Mouse (Mus musculus): Measurements from ENCODE around the gene Rnf224. TPM values are rescaled to one million over a fixed set of nuclear protein-coding genes. Genes with fewer than 3 reads are reported as not detected.

The Rnf224 gene
- polyA plus RNA-seq, 1 experiment from 2014 or later: not detected

DNA sequence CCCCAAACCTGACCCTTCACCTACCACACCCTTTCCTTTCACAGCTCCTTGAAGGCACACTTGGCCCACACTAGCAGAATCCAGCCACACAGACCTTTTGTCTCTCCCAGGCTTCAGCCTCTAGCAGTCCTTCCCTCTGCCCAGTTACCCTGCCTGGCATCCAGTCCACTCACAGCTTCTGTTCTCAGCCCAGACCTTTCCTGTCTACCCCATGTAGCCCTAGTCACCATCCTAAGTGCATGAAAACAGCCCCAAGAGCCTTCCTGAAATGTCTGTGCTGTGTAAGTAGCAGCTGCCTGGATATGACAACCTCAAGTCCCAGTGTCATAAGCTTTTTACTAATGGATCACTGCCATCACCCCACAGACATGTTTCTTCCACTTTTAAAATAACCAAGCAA, 38.6 kb downstream of the Rnf224 start:
- H3K27ac ChIP-seq (replicated peaks; ENCODE audit: low read depth, low read length): no peak overlapping the region
- H3K27me3 ChIP-seq (ENCODE audit: control insufficient read depth, insufficient read depth, low read length): peaks cover 22% of the 10 kb centered on the region
- H3K9ac ChIP-seq (ENCODE audit: low read length): no peak overlapping the region
- H3K4me3 ChIP-seq (ENCODE audit: low read depth, low read length): no peak overlapping the region
- peaks cover 8% of the 10 kb centered on the region; the same call in 1 of the 2 replicates for H3K4me1 ChIP-seq (ENCODE audit: control insufficient read depth, insufficient read depth, low read length)
- peaks cover 24% of the 10 kb centered on the region for H3K36me3 ChIP-seq (ENCODE audit: control insufficient read depth, insufficient read depth, low read length)
- H3K9me3 ChIP-seq (ENCODE audit: control insufficient read depth, low read length): no peaks in the 10 kb centered on the region
- H3K4me2 ChIP-seq (ENCODE audit: low read depth, severe bottlenecking): no peak overlapping the region
- no peak for ATAC-seq (ENCODE audit: insufficient number of reproducible peaks, low FRiP score, low TSS enrichment, low read depth)
- no peak for DNase-seq (ENCODE audit: low spot score)

DNA sequence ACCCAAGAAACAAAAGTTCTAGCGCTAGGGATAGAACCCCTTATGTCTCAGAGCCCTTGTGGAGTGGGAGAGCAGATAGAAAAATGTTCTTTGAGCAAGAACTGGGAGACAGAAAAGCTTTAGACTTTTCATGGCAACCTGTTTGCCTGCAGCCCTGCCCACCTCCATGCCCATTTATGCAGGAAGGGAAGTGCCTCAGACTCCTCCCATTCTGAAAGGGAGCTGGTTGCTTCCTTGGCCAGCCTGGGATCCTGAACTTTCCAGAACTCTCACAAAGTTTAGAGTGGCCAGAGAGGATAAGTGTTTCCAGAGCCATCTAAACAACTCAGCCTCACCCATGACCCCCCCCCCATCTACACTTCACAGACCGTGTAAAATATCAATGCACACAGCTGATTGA, 39.4 kb downstream of the Rnf224 start:
- DNase-seq (ENCODE audit: low spot score) (no peak), ATAC-seq (ENCODE audit: insufficient number of reproducible peaks, low FRiP score, low TSS enrichment, low read depth) (no peak)
- H3K4me3 ChIP-seq (ENCODE audit: low read depth, low read length): no peak overlapping the region
- H3K4me2 ChIP-seq (ENCODE audit: low read depth, severe bottlenecking): peak overlapping the region; percentile 40; the same call in 1 of the 2 replicates
- WGBS: 40% methylated on average over 2 of the region's 2 CpGs
- peaks cover 22% of the 10 kb centered on the region for H3K27me3 ChIP-seq (ENCODE audit: control insufficient read depth, insufficient read depth, low read length)
- no peak overlapping the region for H3K27ac ChIP-seq (replicated peaks; ENCODE audit: low read depth, low read length)
- no peak overlapping the region for H3K9ac ChIP-seq (ENCODE audit: low read length)
- peaks cover 8% of the 10 kb centered on the region; the same call in 1 of the 2 replicates for H3K4me1 ChIP-seq (ENCODE audit: control insufficient read depth, insufficient read depth, low read length)
- H3K9me3 ChIP-seq (ENCODE audit: control insufficient read depth, low read length): no peaks in the 10 kb centered on the region
- peaks cover 17% of the 10 kb centered on the region for H3K36me3 ChIP-seq (ENCODE audit: control insufficient read depth, insufficient read depth, low read length)

DNA sequence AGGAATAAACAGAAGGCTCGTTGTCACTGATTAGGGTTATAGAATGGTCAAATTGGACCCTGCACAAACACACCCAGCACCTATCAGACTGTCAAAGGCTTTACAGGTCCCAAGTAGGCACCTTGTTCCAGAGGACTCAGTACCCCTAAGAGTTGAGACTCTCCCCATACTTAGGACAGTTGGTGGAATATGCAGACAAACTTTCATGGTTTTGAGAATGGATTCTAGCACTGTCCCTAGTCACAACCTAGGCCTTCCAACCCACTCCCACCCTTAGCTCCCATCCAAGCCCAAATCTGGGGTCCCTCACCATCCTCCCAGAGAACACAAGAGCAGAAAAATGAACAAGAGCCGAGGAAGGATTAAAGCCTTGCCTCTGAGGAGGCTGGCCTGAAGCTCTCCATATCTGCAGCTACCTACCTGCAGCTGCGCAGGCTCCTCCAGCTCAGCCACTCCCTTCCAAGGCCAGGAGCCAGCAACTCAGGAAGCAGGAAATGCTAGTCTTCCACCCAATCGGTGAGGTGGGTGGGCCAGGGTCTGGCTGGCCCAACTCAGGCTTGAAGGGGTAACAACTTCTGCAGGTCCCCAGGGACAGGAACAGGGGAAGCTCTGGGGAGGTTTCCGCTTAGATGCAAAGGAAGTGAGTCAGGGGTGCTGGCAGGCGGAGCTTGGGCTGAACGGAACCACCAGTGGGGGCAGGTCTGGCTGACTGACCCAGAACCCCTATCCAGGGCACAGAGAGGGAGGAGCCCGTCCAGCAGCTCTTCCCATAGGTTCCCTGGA, 40.2 kb downstream of the Rnf224 start, which contains the start of gene Tor4a:
Gene Tor4a (minus strand): TSS at position 715 of the 783 bp plus-strand sequence.
- Histone ChIP-seq H3K4me1 (ENCODE audit: control insufficient read depth, insufficient read depth, low read length) (peaks cover 8% of the 10 kb centered on the region; the same call in 1 of the 2 replicates), H3K9ac (ENCODE audit: low read length) (no peak within 1 kb of the TSS; the same call in 1 of the 2 replicates), H3K27me3 (ENCODE audit: control insufficient read depth, insufficient read depth, low read length) (peaks cover 22% of the 10 kb centered on the region), H3K4me3 (ENCODE audit: low read depth, low read length) (0 out of 2 replicates have a peak within 1 kb of the TSS, but pooled peaks have one; percentile 8), H3K36me3 (ENCODE audit: control insufficient read depth, insufficient read depth, low read length) (peaks cover 16% of the 10 kb centered on the region), H3K9me3 (ENCODE audit: control insufficient read depth, low read length) (no peaks in the 10 kb centered on the region), H3K4me2 (ENCODE audit: low read depth, severe bottlenecking) (peak within 1 kb of the TSS; percentile 40), H3K27ac (replicated peaks; ENCODE audit: low read depth, low read length) (no peak within 1 kb of the TSS)
- no peak for ATAC-seq (ENCODE audit: insufficient number of reproducible peaks, low FRiP score, low TSS enrichment, low read depth)
- WGBS: 8% methylated on average over 8 of the region's 8 CpGs
- peak; percentile 52 for DNase-seq (ENCODE audit: low spot score)

DNA sequence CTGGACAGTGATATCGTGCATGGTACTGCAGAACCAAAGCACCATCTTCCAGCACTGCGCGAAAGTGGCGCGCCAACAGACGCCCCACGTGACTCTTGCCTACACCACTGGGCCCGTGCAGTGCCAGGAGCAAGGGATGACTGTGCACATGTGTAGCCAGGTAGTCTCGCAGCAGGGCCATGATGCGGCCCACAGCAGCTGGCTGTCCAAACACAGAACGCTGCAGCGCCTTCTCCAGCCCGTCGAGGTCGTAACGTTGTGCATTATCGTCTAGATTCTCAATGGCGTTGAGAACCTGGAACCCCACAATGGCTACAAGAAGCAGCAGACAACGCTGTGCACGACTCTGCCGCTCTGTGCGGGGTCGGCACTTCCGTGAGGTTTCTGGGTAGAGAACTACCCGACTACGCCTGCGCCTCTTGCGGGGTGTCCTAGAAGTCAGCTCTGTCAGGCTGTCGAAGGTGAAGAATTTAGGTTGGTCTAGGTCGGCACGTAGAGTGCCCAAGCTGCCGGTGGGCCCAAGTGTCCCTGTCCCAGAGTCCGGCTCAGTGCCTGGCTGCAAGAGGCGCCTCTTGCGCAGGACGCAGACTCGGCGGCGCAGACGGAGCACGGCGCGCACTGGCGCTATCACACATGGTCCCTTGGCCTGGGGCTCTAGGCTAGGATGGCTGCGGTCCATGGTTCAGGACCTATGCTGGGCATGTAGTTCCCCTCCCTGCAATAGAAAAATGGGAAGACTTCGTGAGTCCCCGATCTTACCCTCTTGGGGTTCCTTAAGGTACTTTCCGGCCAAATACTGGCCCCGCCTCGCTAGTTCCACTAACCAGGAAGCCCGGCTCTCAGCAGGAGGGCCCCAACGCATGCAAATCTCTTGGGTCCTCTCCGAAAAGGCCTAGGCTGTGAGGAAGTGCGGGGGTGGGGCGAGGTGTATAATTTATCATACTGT, 41.1 kb downstream of the Rnf224 start:
- WGBS: 18% methylated on average over 55 of the region's 55 CpGs
- no peak for ATAC-seq (ENCODE audit: insufficient number of reproducible peaks, low FRiP score, low TSS enrichment, low read depth)
- H3K9me3 ChIP-seq (ENCODE audit: control insufficient read depth, low read length): no peaks in the 10 kb centered on the region
- peaks cover 8% of the 10 kb centered on the region; the same call in 1 of the 2 replicates for H3K4me1 ChIP-seq (ENCODE audit: control insufficient read depth, insufficient read depth, low read length)
- peaks cover 9% of the 10 kb centered on the region for H3K36me3 ChIP-seq (ENCODE audit: control insufficient read depth, insufficient read depth, low read length)
- H3K4me2 ChIP-seq (ENCODE audit: low read depth, severe bottlenecking): peak overlapping the region; percentile 40
- no peak overlapping the region for H3K27ac ChIP-seq (replicated peaks; ENCODE audit: low read depth, low read length)
- peak overlapping the region; percentile 20 for H3K4me3 ChIP-seq (ENCODE audit: low read depth, low read length)
- peaks cover 22% of the 10 kb centered on the region for H3K27me3 ChIP-seq (ENCODE audit: control insufficient read depth, insufficient read depth, low read length)
- no peak for DNase-seq (ENCODE audit: low spot score)
- no peak overlapping the region for H3K9ac ChIP-seq (ENCODE audit: low read length)

DNA sequence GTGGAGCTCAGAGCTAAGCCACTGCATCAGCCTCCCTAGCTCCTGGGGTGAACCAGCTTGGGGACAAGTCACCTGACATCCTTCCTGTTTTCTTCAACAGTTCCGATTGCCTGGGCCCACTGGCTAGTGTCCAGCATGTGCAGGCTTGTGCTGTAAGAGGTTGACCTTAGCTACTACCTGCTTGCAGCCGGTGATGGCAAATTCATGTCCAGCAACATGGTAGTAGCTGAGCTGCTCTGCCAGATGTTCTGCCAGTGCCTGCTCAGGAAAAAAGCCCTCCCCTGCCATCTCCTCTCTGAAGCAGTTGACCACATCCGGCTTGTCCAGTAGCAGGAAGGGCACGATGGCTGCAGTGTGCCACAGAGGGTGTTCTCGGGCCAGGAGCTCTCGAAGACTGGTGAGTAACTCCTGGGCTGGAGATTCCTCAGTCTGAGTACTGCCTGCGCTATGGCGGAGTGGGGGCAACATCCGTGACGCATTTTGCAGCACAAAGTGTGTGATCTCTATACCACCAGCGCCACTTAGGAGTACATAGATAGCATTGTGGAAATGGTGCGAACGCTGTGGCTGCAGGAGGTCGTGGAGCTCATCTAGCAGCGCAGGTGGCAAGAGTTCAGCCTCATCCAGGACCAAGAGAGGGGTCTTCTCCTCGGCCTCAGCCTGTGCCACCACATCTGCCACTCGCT, 42.0 kb downstream of the Rnf224 start:
- H3K9ac ChIP-seq (ENCODE audit: low read length): no peak overlapping the region
- H3K4me1 ChIP-seq (ENCODE audit: control insufficient read depth, insufficient read depth, low read length): peaks cover 8% of the 10 kb centered on the region; the same call in 1 of the 2 replicates
- 86% methylated on average over 17 of the region's 17 CpGs for WGBS
- H3K4me2 ChIP-seq (ENCODE audit: low read depth, severe bottlenecking): no peak overlapping the region
- H3K27me3 ChIP-seq (ENCODE audit: control insufficient read depth, insufficient read depth, low read length): peaks cover 22% of the 10 kb centered on the region
- DNase-seq (ENCODE audit: low spot score) (no peak), ATAC-seq (ENCODE audit: insufficient number of reproducible peaks, low FRiP score, low TSS enrichment, low read depth) (no peak)
- peaks cover 1% of the 10 kb centered on the region for H3K36me3 ChIP-seq (ENCODE audit: control insufficient read depth, insufficient read depth, low read length)
- H3K4me3 ChIP-seq (ENCODE audit: low read depth, low read length): no peak overlapping the region
- H3K9me3 ChIP-seq (ENCODE audit: control insufficient read depth, low read length): no peaks in the 10 kb centered on the region
- no peak overlapping the region for H3K27ac ChIP-seq (replicated peaks; ENCODE audit: low read depth, low read length)

DNA sequence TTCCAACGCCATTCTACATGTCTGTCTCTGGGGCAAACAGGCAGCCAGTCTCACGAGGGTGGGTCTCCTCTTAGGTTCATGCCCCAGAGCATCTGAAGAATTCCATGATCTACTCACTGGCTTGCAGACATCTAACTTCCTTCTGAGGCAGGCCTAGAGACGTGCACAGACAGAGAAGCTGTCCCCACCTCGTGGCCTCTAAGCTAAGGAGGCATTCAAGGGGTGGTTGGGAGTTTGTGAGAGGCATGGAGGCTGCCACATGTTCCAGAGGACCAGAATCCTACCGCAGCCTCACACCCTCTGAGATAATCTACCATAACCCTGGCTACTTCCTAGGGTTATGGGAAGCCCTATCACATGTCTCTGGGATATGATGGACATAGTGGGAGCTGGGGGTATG, 42.6 kb downstream of the Rnf224 start:
- no peak overlapping the region for H3K27ac ChIP-seq (replicated peaks; ENCODE audit: low read depth, low read length)
- DNase-seq (ENCODE audit: low spot score) (no peak), ATAC-seq (ENCODE audit: insufficient number of reproducible peaks, low FRiP score, low TSS enrichment, low read depth) (no peak)
- H3K4me1 ChIP-seq (ENCODE audit: control insufficient read depth, insufficient read depth, low read length): peaks cover 8% of the 10 kb centered on the region; the same call in 1 of the 2 replicates
- no peaks in the 10 kb centered on the region for H3K9me3 ChIP-seq (ENCODE audit: control insufficient read depth, low read length)
- H3K9ac ChIP-seq (ENCODE audit: low read length): no peak overlapping the region
- 77% methylated on average over 5 of the region's 5 CpGs for WGBS
- H3K4me3 ChIP-seq (ENCODE audit: low read depth, low read length): no peak overlapping the region
- H3K36me3 ChIP-seq (ENCODE audit: control insufficient read depth, insufficient read depth, low read length): no peaks in the 10 kb centered on the region
- H3K4me2 ChIP-seq (ENCODE audit: low read depth, severe bottlenecking): no peak overlapping the region
- peaks cover 22% of the 10 kb centered on the region for H3K27me3 ChIP-seq (ENCODE audit: control insufficient read depth, insufficient read depth, low read length)

DNA sequence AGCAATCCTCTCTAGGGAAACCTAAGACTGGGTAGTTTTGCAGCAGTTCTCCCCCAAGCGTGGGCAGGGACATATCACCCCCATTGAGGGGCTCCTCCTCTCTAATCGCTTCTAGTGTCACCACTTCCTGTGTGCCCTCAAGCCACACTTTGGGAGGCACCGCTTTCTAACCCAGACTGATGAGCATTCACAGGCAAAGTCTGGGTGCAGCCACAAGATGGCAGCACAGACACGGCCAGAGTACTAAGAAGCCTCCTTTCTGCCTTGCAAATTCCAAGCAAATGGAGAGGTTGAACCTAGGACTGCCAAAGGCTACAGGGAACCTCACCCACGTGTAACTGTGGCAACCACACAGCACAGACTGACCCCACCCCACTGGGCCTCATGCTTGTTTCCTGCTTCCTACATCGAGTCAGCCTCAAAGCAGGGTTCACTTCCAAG, 43.2 kb downstream of the Rnf224 start:
- no peak overlapping the region for H3K4me3 ChIP-seq (ENCODE audit: low read depth, low read length)
- DNase-seq (ENCODE audit: low spot score): peak; percentile 90
- H3K27me3 ChIP-seq (ENCODE audit: control insufficient read depth, insufficient read depth, low read length): peaks cover 22% of the 10 kb centered on the region
- 0 out of 2 replicates have a peak, but pooled peaks have one; percentile 65 for ATAC-seq (ENCODE audit: insufficient number of reproducible peaks, low FRiP score, low TSS enrichment, low read depth)
- no peak overlapping the region for H3K9ac ChIP-seq (ENCODE audit: low read length)
- peaks cover 8% of the 10 kb centered on the region; the same call in 1 of the 2 replicates for H3K4me1 ChIP-seq (ENCODE audit: control insufficient read depth, insufficient read depth, low read length)
- no peak overlapping the region for H3K27ac ChIP-seq (replicated peaks; ENCODE audit: low read depth, low read length)
- H3K9me3 ChIP-seq (ENCODE audit: control insufficient read depth, low read length): no peaks in the 10 kb centered on the region
- H3K36me3 ChIP-seq (ENCODE audit: control insufficient read depth, insufficient read depth, low read length): no peaks in the 10 kb centered on the region
- H3K4me2 ChIP-seq (ENCODE audit: low read depth, severe bottlenecking): no peak overlapping the region
- WGBS: 2% methylated on average over 6 of the region's 6 CpGs

Data from limb, embryonic 11.5 days (tissue).